Mouse (Mus musculus): ENCODE data around the gene Pcsk5. TPM values are rescaled to one million over a fixed set of nuclear protein-coding genes. Genes with fewer than 3 reads are reported as not detected.

Pcsk5 gene
- total RNA-seq, 2 experiments from 2014 or later, result 1.9 to 4.0 TPM

DNA sequence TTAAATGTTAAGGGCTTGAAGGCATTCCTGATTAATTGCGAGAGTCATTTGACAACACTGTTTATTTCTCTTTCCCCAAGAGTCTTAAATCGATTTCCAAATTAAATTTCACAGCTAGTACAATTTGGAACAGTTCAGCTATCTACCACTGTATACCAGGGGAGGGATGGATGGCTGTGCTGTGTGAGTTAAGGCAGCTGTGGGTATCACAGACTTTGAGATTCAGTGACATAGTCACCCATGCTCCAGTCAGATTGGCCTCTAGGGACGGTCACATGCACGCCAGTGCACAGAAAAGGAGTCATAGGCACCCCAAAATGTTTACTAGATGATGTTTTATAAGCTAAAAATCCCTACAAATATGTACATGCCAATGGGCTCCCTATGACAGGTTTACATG is 260.0 kb downstream of the Pcsk5 start:
- H3K27ac ChIP-seq, result no peak overlapping the region
- TF ChIP-seq CTCF (IDR thresholded peaks at IDR 0.05), result no peak
- H3K4me3 ChIP-seq, result no peak overlapping the region
- intact Hi-C loops (cut with DNase I), result no loop called here
- DNase-seq, result no peak

DNA sequence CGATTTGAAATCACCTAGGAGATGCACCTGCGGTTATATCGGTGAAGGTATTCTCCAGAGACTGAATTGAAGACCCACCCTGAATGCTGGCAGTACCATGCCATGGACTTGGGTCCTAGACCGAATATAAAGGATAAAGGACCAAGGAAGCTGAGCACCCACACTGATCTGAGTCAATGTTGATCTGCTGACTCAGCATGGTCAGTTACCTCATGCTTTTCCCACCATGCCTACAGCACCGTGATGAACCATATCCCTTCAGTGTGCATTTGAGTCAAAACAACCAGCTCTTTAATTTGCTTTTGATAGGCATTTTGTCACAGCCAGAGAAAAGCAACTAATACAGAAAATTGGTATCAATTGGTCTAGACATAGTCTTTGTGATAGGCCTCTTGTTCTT is 262.9 kb downstream of the Pcsk5 start:
- H3K27ac ChIP-seq, result no peak overlapping the region
- DNase-seq, result no peak
- intact Hi-C loops (cut with DNase I), result no loop called here
- no peak overlapping the region for H3K4me3 ChIP-seq
- no peak for TF ChIP-seq CTCF (IDR thresholded peaks at IDR 0.05)

GRCm38 (mm10) chr19:17572315-17572714 is 265.1 kb downstream of the Pcsk5 start:
- no peak for DNase-seq
- Histone ChIP-seq H3K27ac (no peak overlapping the region), H3K4me3 (no peak overlapping the region)
- TF ChIP-seq CTCF (IDR thresholded peaks at IDR 0.05), result no peak
- intact Hi-C loops (cut with DNase I), result no loop called here

DNA sequence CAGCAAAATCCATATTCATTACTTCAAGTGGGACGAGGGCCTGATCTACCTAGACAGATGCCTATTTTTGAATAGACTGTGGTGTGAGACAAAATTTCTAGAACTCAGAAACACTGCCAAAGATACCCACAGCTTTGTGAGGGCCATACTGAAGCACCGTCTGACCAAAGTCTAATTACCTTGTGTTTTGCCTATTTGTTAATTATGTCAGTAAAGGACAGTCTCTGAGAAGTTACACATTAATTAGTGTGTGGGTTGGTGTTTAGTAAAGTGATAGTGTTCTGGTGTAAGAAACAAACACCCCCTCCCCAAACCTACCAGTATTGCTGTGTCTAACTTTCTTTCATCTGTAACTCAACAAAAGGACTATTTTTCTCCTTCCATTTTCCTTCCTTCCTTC is 266.5 kb downstream of the Pcsk5 start:
- intact Hi-C loops (cut with DNase I), result no loop called here
- no peak for DNase-seq
- Histone ChIP-seq H3K4me3 (no peak overlapping the region), H3K27ac (no peak overlapping the region)
- TF ChIP-seq CTCF (IDR thresholded peaks at IDR 0.05), result no peak

- TF ChIP-seq CTCF (IDR thresholded peaks at IDR 0.05), result no peak
- intact Hi-C loops (cut with DNase I), result no loop called here
- H3K4me3 ChIP-seq, result no peak overlapping the region
- no peak overlapping the region for H3K27ac ChIP-seq
- no peak for DNase-seq
Observed at GRCm38 (mm10) chr19:17567264-17567663, 270.2 kb downstream of the Pcsk5 start.

GRCm38 (mm10) chr19:17566097-17566496 is 271.3 kb downstream of the Pcsk5 start:
- intact Hi-C loops (cut with DNase I), result no loop called here
- no peak for DNase-seq

DNA sequence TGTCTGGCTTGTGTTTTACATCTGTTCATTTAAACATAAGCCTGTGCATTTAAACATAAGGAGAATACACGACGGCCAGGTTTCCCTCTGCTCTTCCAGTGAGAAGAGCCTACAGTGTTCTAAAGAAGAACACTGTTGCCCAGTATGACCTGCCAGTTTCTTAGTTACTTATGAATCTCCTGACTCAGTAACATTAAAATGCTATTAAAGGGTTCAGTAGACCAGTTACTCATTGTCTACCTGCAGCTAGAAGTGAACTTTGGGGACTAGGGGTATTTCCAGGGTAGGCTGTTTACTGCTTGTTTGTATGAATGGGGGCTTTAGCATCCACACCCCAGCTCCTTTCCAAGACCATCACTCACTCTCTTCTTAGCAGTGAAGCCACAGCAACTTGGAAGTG is 278.7 kb downstream of the Pcsk5 start:
- H3K27ac ChIP-seq, result no peak overlapping the region
- no peak for TF ChIP-seq CTCF (IDR thresholded peaks at IDR 0.05)
- no peak overlapping the region for H3K4me3 ChIP-seq
- intact Hi-C loops (cut with DNase I), result no loop called here
- DNase-seq, result no peak

More at GRCm38 (mm10) chr19:17566097-17566496, 271.3 kb downstream of the Pcsk5 start:
- H3K4me3 ChIP-seq, result no peak overlapping the region
- H3K27ac ChIP-seq, result no peak overlapping the region
- no peak for TF ChIP-seq CTCF (IDR thresholded peaks at IDR 0.05)

DNA sequence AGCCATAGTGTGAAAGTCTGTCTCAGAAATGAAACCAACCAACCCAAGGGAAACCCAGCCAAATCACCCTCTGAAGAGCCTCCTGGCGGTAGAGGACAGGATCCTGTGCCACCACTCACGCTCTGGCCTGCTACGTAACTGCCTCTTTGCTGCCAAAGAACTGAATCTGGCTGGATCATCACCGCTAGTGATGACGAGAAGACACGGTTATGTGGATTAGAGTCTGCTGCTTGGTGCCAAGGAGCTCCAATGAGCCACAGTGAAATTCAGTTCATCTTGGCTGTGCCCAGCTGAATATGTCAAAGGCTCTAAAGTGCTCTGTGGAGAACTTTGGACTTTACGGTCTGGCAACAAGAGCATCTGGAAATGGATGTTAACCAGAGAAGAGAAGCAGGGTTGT is 282.3 kb downstream of the Pcsk5 start:
- peak; percentile 37 for DNase-seq
- intact Hi-C loops (cut with DNase I), result no loop called here
- Histone ChIP-seq H3K4me3 (no peak overlapping the region), H3K27ac (no peak overlapping the region)
- peak; percentile 16; the same call in 1 of the 2 replicates for TF ChIP-seq CTCF (IDR thresholded peaks at IDR 0.05)

GRCm38 (mm10) chr19:17554571-17554970 is 282.9 kb downstream of the Pcsk5 start:
- intact Hi-C loops (cut with DNase I), result no loop called here
- Histone ChIP-seq H3K27ac (no peak overlapping the region), H3K4me3 (no peak overlapping the region)
- no peak for DNase-seq
- TF ChIP-seq CTCF (IDR thresholded peaks at IDR 0.05), result no peak

GRCm38 (mm10) chr19:17553396-17554100 is 283.9 kb downstream of the Pcsk5 start:
- intact Hi-C loops (cut with DNase I), result no loop called here
- no peak overlapping the region for H3K27ac ChIP-seq

DNA sequence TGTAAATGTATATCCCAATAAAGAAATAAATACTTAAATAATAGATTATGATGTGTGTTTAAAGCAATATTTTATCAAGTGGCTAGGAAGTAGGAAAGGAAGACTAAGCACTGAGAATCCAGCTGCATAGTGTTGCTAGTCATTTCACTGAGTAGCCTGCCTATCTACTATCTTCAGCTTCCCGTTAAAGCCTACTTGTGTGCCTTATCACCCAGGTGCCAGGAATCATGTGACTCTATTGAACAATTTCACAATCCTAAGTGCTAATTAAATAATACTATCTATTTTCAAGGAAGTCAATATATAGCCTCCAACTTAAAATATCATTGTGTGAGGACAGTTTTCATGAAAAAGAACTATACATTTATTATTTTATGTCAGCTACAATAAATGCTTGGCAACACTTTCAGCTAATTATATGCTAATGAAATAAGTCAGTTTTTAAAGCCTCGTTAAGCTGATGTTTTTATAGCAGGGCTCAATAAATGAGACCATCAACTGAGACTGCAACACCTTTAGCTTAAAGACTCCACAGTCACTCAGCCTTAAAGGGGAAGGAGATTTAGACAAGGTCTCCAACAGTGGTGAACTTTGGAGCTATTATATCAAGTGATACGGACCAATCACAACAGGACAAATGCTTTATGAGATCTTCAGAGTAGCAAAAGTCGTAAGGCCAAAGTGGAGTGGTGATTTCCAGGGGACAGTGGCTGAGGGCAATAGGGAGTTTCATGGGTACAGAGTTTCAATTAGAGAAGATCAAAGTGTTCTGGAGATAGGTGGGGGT is 308.5 kb downstream of the Pcsk5 start:
- DNase-seq, result no peak
- H3K4me3 ChIP-seq, result no peak overlapping the region
- intact Hi-C loops (cut with DNase I), result no loop called here
- TF ChIP-seq CTCF (IDR thresholded peaks at IDR 0.05), result no peak
- no peak overlapping the region for H3K27ac ChIP-seq

More at GRCm38 (mm10) chr19:17553396-17554100, 283.9 kb downstream of the Pcsk5 start:
- DNase-seq, result no peak
- TF ChIP-seq CTCF (IDR thresholded peaks at IDR 0.05), result no peak
- H3K4me3 ChIP-seq, result no peak overlapping the region

- no peak overlapping the region for H3K27ac ChIP-seq
- no peak for DNase-seq
- no peak overlapping the region for H3K4me3 ChIP-seq
- TF ChIP-seq CTCF (IDR thresholded peaks at IDR 0.05), result no peak
- intact Hi-C loops (cut with DNase I), result no loop called here
Observed at GRCm38 (mm10) chr19:17525558-17525957, 311.9 kb downstream of the Pcsk5 start.

DNA sequence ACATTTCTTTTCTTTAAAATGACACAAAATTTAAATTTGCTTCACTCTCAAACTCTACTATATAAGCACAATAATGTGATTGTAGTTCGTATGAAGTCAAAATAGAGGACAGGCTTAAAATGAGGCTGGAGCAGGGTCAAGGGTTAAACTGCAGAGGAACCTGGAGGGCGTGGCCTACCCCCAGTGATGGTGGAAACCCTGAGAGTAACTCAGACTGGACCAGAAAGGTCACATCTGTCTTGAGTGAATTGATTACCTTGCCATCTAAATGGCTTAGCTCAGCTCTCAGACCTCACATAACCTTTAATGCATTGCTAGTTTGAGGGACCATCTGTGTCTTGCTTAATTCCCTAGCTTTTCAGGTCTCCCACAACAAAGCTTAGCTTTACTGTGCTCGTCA is 323.0 kb downstream of the Pcsk5 start:
- no peak for DNase-seq
- TF ChIP-seq CTCF (IDR thresholded peaks at IDR 0.05), result no peak
- no peak overlapping the region for H3K27ac ChIP-seq
- no peak overlapping the region for H3K4me3 ChIP-seq
- intact Hi-C loops (cut with DNase I), result no loop called here
